Mouse (Mus musculus): Measurements from ENCODE around the gene Ccdc186.

The Ccdc186 gene

GRCm38 (mm10) chr19:56750709-56751108 lies 71.3 kb downstream of the Ccdc186 start:
- DNase-seq = peak; percentile 87

- peak; percentile 88 for DNase-seq
These were observed 72.6 kb downstream of the Ccdc186 start for GRCm38 (mm10) chr19:56749343-56749742.

GRCm38 (mm10) chr19:56747878-56748277 lies 74.1 kb downstream of the Ccdc186 start:
- peak; percentile 97 for DNase-seq

GRCm38 (mm10) chr19:56746618-56747017 lies 75.4 kb downstream of the Ccdc186 start:
- peak; percentile 95 for DNase-seq

- peak; percentile 95 for DNase-seq
These were observed 76.5 kb downstream of the Ccdc186 start for GRCm38 (mm10) chr19:56745528-56745927.

GRCm38 (mm10) chr19:56745061-56745460 lies 76.9 kb downstream of the Ccdc186 start:
- peak; percentile 95 for DNase-seq

Measured in heart, adult 11 months (tissue).